Mouse (Mus musculus) hindbrain, embryonic 13.5 days (tissue): ENCODE data around the gene Slc39a3. TPM values are rescaled to one million over a fixed set of nuclear protein-coding genes. Genes with fewer than 3 reads are reported as not detected.
"Not testable (repeated sequence)": the region's sequence is repeated elsewhere in the genome, so short reads cannot be mapped to it uniquely, and the experiment has no call there.

Source experiments
- ATAC-seq: fragments of 200-750 bp; cut with Nextera tagmentation; 2 replicates; pipeline ENCODE4 v1.8.0; 2017; ENCODE audit warnings: moderate TSS enrichment; ENCODE audit not compliant: low FRiP score
- H3K27ac ChIP-seq: fragments of 300-500 bp; sonication (generic); 2 replicates; pipeline ENCODE4 v1.5.1; 2015; ENCODE audit warnings: inconsistent platforms, mild to moderate bottlenecking, moderate library complexity
- H3K27me3 ChIP-seq: fragments of 300-500 bp; sonication (generic); 2 replicates; pipeline ENCODE4 v1.6.1; 2015; ENCODE audit warnings: mild to moderate bottlenecking, inconsistent platforms
- H3K36me3 ChIP-seq: fragments of 300-500 bp; sonication (generic); 2 replicates; pipeline ENCODE4 v1.6.1; 2015; ENCODE audit warnings: mild to moderate bottlenecking, inconsistent platforms
- H3K4me1 ChIP-seq: fragments of 300-500 bp; sonication (generic); replicated peaks from 2 replicates; pipeline ENCODE4 v1.6.1; 2015; ENCODE audit warnings: inconsistent platforms
- H3K4me2 ChIP-seq: fragments of 300-500 bp; sonication (generic); 2 replicates; pipeline ENCODE4 v1.6.1; 2015; ENCODE audit warnings: inconsistent platforms, mild to moderate bottlenecking, moderate library complexity
- H3K4me3 ChIP-seq: fragments of 300-500 bp; sonication (generic); 2 replicates; pipeline ENCODE4 v1.5.1; 2015; ENCODE audit warnings: mild to moderate bottlenecking, inconsistent platforms
- H3K9ac ChIP-seq: fragments of 300-500 bp; sonication (generic); 2 replicates; pipeline ENCODE4 v1.6.1; 2015; ENCODE audit warnings: mild to moderate bottlenecking, inconsistent platforms
- H3K9me3 ChIP-seq: fragments of 300-500 bp; sonication (generic); 2 replicates; pipeline ENCODE4 v1.6.1; 2016; ENCODE audit warnings: inconsistent platforms
- WGBS: fragments of 180-500 bp; shearing (Covaris S2); methylation state at CpG from one replicate; pipeline ENCODE4 v1.1.7; 2015; 5-methylcytosine and 5-hydroxymethylcytosine counted together
- polyA plus RNA-seq: library from polyadenylated mRNA; unstranded; fragments of >200 nt; fragmentation: Nextera tagmentation; extraction: Ambion mirVana; gene quantifications from 2 replicates; pipeline ENCODE4 v1.2.1, GENCODE M21; 2015

Gene Slc39a3
- polyA plus RNA-seq, 1 experiment from 2014 or later: 42.3 TPM

DNA sequence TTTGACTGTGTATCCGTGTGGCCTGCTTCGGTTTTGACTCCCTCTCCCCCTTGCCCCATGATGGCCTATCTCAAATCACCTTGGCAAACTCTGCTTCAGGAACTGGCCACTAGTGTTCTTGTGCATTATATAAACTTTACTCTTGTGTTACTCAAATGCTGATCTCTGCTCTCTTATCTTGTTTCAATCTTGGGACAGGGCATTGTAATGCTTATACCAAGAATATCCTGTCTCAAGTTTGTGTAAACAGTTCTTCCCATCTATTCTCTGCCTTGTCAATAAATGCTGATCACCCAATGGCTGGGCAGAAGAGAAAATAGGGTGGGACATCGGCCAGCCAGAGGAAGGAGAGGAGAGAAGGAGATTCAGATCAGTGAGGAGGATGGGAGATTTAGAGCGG lies 25.5 kb upstream of the Slc39a3 start:
- Histone ChIP-seq H3K4me2 (no peak overlapping the region), H3K9me3 (no peaks in the 10 kb centered on the region), H3K27me3 (no peaks in the 10 kb centered on the region), H3K4me3 (no peak overlapping the region), H3K9ac (no peak overlapping the region), H3K36me3 (no peaks in the 10 kb centered on the region), H3K4me1 (peaks cover 20% of the 10 kb centered on the region), H3K27ac (no peak overlapping the region)
- 53% methylated on average over 4 of the region's 4 CpGs for WGBS
- ATAC-seq: no peak

DNA sequence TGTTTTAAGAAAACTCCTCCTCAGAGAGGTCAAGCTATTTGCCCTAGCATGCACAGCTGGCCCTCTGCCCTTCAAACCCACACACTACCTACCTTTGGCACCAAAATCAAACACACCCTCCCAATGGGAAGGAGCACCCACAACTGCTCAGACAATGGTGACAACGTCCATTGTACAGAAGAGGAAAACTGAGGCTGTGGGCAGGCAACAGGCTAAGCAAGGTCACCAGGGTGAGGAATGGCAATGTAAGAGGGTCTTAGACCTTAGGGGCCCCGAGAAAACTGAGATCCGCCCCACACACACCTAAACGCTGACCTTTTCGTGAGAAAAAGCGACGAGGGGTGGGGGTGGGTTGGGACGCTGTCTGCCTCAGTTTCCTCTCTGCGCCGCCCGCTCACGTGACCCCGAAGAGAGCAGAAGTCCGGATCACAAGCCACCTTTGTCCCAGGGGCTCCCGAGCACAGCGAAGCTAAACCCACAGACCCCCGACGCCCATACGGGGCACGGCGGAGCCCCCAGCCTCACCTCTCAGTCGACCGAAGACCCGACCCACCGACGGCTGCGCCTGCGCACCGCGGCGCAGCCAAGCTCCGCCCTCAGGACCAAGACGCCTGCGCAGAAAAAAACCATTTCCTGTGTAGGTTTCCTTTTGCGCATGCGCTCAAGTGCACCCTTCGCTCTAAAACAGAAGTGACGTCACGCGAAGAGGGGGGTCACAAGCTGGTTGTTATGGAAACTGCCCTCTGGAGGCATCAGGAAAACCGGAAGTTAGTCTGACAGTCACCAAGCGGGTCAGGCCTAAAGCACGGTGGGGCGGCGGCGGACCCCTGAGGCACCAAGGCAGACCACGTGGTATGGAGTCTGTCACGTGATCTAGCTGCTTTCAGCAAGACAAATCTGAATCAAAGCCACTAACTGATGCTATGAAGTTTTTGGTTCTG lies 22.6 kb upstream of the Slc39a3 start, which contains the start of gene Sgta:
TSS of gene Sgta (minus strand) at position 579 of the 941 bp plus-strand sequence.
- under 1% methylated on average over 48 of the region's 48 CpGs for WGBS
- peak within 1 kb of the TSS; percentile 66; the same call in 1 of the 2 replicates for H3K27ac ChIP-seq
- 0 out of 2 replicates have a peak, but pooled peaks cover 4% of the 10 kb centered on the region for H3K36me3 ChIP-seq
- H3K9ac ChIP-seq: peak within 1 kb of the TSS; percentile 90
- H3K27me3 ChIP-seq: no peaks in the 10 kb centered on the region
- H3K4me3 ChIP-seq: peak within 1 kb of the TSS; percentile 80
- ATAC-seq: peak; percentile 92
- peak within 1 kb of the TSS; percentile 94 for H3K4me2 ChIP-seq
- H3K4me1 ChIP-seq: peaks cover 35% of the 10 kb centered on the region
- H3K9me3 ChIP-seq: no peaks in the 10 kb centered on the region

- H3K4me1 ChIP-seq: peaks cover 35% of the 10 kb centered on the region
- 0 out of 2 replicates have a peak, but pooled peaks cover 4% of the 10 kb centered on the region for H3K36me3 ChIP-seq
- peak overlapping the region; percentile 80 for H3K4me3 ChIP-seq
- H3K9ac ChIP-seq: peak overlapping the region; percentile 90
- H3K27ac ChIP-seq: no peak overlapping the region
- H3K4me2 ChIP-seq: peak overlapping the region; percentile 94
- H3K9me3 ChIP-seq: no peaks in the 10 kb centered on the region
- WGBS: 91% methylated on average over 6 of the region's 6 CpGs
- H3K27me3 ChIP-seq: no peaks in the 10 kb centered on the region
- ATAC-seq: no peak
These were observed 21.7 kb upstream of the Slc39a3 start for GRCm38 (mm10) chr10:81058896-81059295.

DNA sequence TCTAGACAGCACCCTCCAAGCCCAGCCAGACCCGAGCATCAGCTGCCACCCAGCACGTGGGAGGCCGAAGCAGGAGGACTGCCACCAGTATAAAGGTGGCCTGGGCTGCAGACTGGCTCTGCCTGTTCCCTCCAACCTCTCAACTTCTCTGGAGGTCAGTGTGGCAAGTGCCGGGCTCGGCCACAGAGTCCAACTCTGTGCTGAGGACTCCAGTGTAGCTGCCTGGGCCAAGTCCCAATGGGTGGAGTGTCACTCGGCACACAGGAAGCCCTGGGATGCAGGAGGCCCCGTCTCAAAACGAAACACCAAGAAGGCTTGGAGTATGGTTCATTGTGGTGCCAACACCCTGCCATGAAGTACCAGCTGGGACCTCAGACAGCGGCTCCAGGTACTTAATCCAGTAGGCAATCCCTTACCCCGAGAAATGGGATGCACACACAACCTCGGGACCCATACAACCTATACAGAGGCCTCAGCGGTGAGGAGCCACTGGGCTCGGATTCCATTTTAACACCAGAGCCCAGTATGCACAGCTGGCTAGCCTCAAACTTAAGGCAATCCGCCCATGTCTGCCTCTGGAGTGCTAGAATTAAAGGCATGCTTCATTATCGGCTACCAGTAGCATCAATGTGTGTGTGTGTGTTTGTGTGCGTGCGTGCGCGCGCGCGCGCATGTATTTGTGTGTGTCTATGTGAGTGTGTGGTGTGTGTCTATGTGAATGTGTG lies 20.3 kb upstream of the Slc39a3 start:
- no peaks in the 10 kb centered on the region for H3K9me3 ChIP-seq
- 94% methylated on average over 23 of the region's 23 CpGs for WGBS
- peaks cover 35% of the 10 kb centered on the region for H3K4me1 ChIP-seq
- ATAC-seq: no peak
- peak overlapping the region; percentile 51 for H3K9ac ChIP-seq
- peaks cover 8% of the 10 kb centered on the region; the same call in 1 of the 2 replicates for H3K36me3 ChIP-seq
- H3K4me3 ChIP-seq: no peak overlapping the region
- H3K27me3 ChIP-seq: no peaks in the 10 kb centered on the region
- no peak overlapping the region for H3K4me2 ChIP-seq
- no peak overlapping the region for H3K27ac ChIP-seq

DNA sequence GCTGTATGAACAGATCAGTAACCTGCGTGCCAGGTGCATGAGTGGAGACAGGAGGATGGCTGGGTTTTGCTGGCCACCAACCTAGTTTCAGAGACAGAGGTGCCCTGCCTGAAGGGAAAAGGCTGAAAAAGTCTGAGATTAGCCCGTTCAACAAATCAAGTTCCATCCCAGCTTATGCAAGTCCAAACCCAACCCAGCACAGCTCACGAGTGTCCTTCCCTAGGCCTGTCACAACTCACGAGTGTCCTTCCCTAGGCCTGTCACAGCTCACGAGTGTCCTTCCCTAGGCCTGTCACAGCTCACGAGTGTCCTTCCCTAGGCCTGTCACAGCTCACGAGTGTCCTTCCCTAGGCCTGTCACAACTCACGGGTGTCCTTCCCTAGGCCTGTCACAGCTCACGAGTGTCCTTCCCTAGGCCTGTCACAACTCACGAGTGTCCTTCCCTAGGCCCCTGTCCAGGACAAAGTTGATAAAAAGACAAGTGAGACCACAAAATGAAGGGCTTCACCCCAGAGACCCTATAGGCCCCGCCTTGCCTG lies 18.6 kb upstream of the Slc39a3 start:
- WGBS: 88% methylated on average over 11 of the region's 11 CpGs
- H3K27ac ChIP-seq, ATAC-seq, H3K9me3 ChIP-seq, H3K4me3 ChIP-seq, H3K27me3 ChIP-seq, H3K4me2 ChIP-seq: not testable (repeated sequence)
- Histone ChIP-seq H3K9ac (peak overlapping the region; percentile 46; the same call in 1 of the 2 replicates), H3K36me3 (peaks cover 25% of the 10 kb centered on the region), H3K4me1 (peaks cover 35% of the 10 kb centered on the region)

DNA sequence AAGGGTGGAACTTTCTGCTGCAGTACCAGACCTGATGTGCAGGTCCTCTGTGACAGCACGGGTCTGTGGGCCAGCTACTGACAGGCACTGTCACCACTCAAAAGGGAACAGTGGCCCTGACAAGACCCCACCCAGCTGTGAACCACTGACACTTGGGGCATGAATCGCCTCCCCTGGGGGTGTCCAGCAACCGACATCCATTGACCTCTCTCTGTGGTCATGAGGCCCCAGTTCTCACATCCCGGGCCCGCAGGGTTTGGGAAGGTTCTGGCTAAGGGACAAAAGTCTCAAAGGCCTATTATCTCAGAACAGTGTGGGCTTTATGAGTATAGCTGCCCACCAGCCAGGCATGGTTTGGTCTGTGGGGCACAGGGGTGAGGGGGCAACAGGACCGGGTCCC lies 17.9 kb upstream of the Slc39a3 start:
- WGBS: 81% methylated on average over 6 of the region's 6 CpGs
- Histone ChIP-seq H3K4me3 (no peak overlapping the region), H3K4me1 (peaks cover 35% of the 10 kb centered on the region), H3K9me3 (no peaks in the 10 kb centered on the region), H3K27ac (no peak overlapping the region), H3K36me3 (peaks cover 32% of the 10 kb centered on the region), H3K27me3 (no peaks in the 10 kb centered on the region), H3K9ac (peak overlapping the region; percentile 4; the same call in 1 of the 2 replicates), H3K4me2 (no peak overlapping the region)
- no peak for ATAC-seq

DNA sequence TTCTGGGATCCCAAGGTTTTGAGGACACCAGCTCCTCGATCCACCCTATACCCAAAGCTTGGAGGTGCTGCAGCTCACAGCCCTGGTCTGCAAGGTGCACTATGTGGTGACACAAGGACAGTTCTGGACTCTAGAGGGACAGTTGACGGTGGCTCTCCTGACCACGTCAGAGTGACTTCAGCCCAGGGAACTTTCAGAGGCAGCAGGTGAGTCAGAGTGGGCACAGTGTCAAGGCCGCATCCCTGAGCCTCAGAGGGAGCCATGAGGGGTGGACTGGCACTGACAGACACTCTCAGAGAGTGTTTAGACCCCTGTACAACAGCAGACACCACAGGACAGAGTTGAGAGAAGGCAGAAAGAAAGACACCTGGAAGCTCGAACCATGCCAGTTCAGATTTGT lies 15.4 kb upstream of the Slc39a3 start:
- WGBS: 92% methylated on average over 5 of the region's 5 CpGs

DNA sequence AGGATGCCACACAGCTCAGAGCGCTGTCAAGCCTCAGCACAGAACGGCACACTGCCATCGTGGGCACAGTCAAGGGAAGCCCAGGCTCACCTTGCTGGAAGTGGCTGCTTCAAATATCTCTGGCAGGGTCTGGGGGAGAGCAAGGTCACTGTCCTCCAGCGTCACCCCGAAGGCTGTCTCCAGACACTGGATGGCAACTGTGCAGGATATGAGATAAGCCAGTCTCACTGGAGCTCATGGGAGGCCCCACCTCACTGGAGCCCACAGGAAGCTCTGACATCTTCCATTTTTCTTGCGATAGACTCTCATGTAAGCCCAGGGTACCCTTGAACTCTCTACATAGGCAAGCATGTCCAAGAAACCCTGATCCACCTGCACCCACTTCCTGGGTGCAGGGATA lies 13.9 kb upstream of the Slc39a3 start:
- H3K4me1 ChIP-seq: no peaks in the 10 kb centered on the region
- H3K9ac ChIP-seq: no peak overlapping the region
- no peak overlapping the region for H3K4me3 ChIP-seq
- peaks cover 72% of the 10 kb centered on the region for H3K36me3 ChIP-seq
- H3K27me3 ChIP-seq: no peaks in the 10 kb centered on the region
- H3K27ac ChIP-seq: no peak overlapping the region
- no peak for ATAC-seq
- no peaks in the 10 kb centered on the region for H3K9me3 ChIP-seq
- H3K4me2 ChIP-seq: no peak overlapping the region
- WGBS: 96% methylated on average over 6 of the region's 6 CpGs

More for the DNA sequence above, 15.4 kb upstream of the Slc39a3 start:
- Histone ChIP-seq H3K36me3 (peaks cover 58% of the 10 kb centered on the region), H3K9me3 (no peaks in the 10 kb centered on the region), H3K27me3 (no peaks in the 10 kb centered on the region), H3K4me2 (no peak overlapping the region), H3K4me1 (peaks cover 14% of the 10 kb centered on the region), H3K9ac (no peak overlapping the region), H3K4me3 (no peak overlapping the region), H3K27ac (no peak overlapping the region)
- ATAC-seq: no peak

DNA sequence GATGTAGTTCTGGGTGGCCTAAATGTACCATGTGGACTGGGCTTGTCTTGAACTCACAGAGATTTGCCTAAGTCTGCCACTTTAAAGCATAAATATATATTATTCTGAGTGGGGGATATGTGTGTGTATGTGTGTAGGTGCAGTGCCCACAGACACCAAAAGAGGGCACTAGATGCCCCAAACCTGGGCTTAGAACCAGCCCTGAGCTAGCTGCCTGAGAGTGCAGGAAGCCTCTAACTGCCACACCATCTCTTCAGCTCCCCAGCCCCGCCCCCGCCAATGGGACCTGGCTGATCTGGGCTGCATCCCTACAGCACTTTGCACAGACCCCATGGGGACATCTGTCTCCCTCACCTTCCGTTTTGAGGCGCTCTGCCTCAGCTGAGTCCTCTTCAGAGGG lies 13.4 kb upstream of the Slc39a3 start:
- peaks cover 76% of the 10 kb centered on the region for H3K36me3 ChIP-seq
- no peak for ATAC-seq
- H3K9me3 ChIP-seq: no peaks in the 10 kb centered on the region
- H3K4me3 ChIP-seq: no peak overlapping the region
- H3K27ac ChIP-seq: no peak overlapping the region
- WGBS: 87% methylated on average over 4 of the region's 4 CpGs
- no peaks in the 10 kb centered on the region for H3K4me1 ChIP-seq
- no peaks in the 10 kb centered on the region for H3K27me3 ChIP-seq
- H3K4me2 ChIP-seq: no peak overlapping the region
- H3K9ac ChIP-seq: no peak overlapping the region

GRCm38 (mm10) chr10:81045246-81045645 lies 8.0 kb upstream of the Slc39a3 start:
- 98% methylated on average over 14 of the region's 14 CpGs for WGBS
- ATAC-seq, H3K4me3 ChIP-seq, H3K27ac ChIP-seq, H3K4me1 ChIP-seq, H3K4me2 ChIP-seq, H3K27me3 ChIP-seq, H3K9ac ChIP-seq, H3K9me3 ChIP-seq: not testable (repeated sequence)
- H3K36me3 ChIP-seq: peaks cover 79% of the 10 kb centered on the region

DNA sequence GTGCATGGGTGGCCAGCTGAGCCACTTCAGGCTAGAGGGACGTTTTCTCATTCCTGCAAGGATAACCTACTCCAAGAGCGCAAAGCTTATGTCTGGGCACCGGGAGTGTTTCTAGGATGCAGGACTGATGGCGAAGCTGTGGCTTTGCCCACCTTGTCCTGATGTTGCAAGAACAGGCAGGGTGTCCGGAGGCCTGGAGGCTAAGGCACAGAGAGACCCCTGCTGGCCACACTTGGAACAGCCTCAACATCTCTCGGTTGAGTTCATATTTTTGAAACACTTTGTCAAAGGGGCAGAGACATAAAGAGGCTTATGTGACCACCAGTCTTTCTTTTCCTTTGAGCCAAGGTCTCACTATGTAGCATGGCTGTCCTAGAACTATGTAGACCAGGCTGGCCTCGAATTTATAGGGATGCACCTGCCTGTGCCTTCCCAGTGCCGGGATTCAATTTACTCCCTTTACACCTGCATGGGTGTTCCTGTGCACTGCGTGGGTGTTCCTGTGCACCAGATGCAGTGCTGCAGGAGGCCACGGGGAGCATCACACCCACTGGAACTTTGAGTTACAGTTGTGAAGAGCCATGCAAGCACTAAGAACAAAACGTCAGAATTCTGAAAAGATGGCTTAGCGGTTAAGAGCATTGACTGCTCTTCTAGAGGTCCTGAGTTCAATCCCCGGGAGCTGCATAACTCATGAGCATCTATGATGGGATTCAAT lies 4.4 kb upstream of the Slc39a3 start:
- 37% methylated on average over 13 of the region's 13 CpGs for WGBS

More for the DNA sequence above, 4.4 kb upstream of the Slc39a3 start:
- H3K27me3 ChIP-seq: no peaks in the 10 kb centered on the region
- no peak overlapping the region for H3K4me2 ChIP-seq
- H3K27ac ChIP-seq: peak overlapping the region; percentile 42; the same call in 1 of the 2 replicates
- peaks cover 43% of the 10 kb centered on the region for H3K36me3 ChIP-seq
- no peaks in the 10 kb centered on the region for H3K9me3 ChIP-seq
- 0 out of 2 replicates have a peak overlapping the region, but pooled peaks have one; percentile 24 for H3K9ac ChIP-seq
- peaks cover 3% of the 10 kb centered on the region; the same call in 1 of the 2 replicates for H3K4me1 ChIP-seq
- no peak overlapping the region for H3K4me3 ChIP-seq
- ATAC-seq: no peak
